Mouse (Mus musculus) liver, postnatal 0 days (tissue): Measurements from ENCODE around the gene Gm20388.

Source experiments
- CTCF ChIP-seq: sonication (generic); IDR thresholded peaks from 2 replicates; pipeline ENCODE4 v1.5.1; 2016; ENCODE audit warnings: antibody characterized with exemption, low read depth
- EP300 ChIP-seq: IDR thresholded peaks from 2 replicates; pipeline ENCODE4 v1.6.1; 2016; ENCODE audit warnings: antibody characterized with exemption, low read depth, mild to moderate bottlenecking

DNA sequence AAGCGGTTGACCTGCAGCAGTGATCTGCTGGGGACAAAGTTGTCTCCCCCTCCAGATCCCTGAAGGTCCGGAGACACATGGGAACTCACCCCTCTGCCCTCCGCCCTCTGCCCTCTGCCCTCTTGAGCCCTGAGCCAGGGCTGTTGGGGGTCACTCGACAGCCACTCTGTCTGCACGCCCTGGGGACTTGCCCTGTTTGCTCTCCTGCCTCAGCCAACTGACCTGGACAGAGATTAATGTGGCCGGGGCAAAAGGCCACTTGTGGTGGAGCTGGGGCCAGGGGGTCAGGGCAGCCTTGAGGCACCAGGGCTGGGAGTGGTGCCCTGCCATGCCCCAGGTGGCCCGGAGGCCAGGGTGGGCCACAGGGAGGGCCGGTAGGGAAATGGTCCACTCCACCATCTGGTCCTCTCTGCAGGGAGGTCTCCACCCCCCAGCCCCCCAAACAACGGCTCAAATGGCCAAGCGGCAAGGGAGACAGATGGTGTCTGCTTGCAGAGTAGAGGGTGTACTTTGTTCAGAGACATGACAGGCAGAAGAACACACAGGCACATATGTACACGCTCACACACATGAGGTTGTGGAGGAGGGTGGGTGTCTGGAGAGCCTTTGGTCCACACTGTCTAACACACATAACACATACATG lies 498.9 kb downstream of the Gm20388 start:
- TF ChIP-seq CTCF (no peak), EP300 (no peak)
